In genomic region chr13:24640166-24640560, GRCm38 (mm10) we compare ENCODE assay signal across 8 mouse cellular contexts. TPM values are rescaled to one million over a fixed set of nuclear protein-coding genes. Genes with fewer than 3 reads are reported as not detected.
A peak's percentile ranks its signal among the peaks of the same experiment; 100 is the strongest.
DNase-seq lines count a peak whose midpoint lies in the region; ATAC-seq lines count a peak whose summit lies in the region.

No protein-coding gene starts in this region.

- WGBS in intestine, embryonic 15.5 days, result 41% methylated on average over 4 of the region's 4 CpGs
- WGBS in intestine, embryonic 16.5 days, result 36% methylated on average over 4 of the region's 4 CpGs
- WGBS in embryonic facial prominence, embryonic 14.5 days, result 53% methylated on average over 4 of the region's 4 CpGs
- WGBS in liver, embryonic 15.5 days (ENCODE audit: insufficient replicate concordance), result 25% methylated on average over 4 of the region's 4 CpGs

- H3K4me3 ChIP-seq in intestine, embryonic 15.5 days (replicated peaks), result no peak overlapping the region
- H3K4me3 ChIP-seq in intestine, embryonic 16.5 days (ENCODE audit: low read length), result no peak overlapping the region
- no peak overlapping the region; the same call in 1 of the 2 replicates for H3K4me3 ChIP-seq in embryonic facial prominence, embryonic 14.5 days (ENCODE audit: low read depth, low read length)
- no peak overlapping the region for H3K4me3 ChIP-seq in liver, embryonic 15.5 days (replicated peaks)

- H3K4me2 ChIP-seq in intestine, embryonic 15.5 days (replicated peaks), result peak overlapping the region; percentile 99; the same call in 1 of the 2 replicates
- no peak overlapping the region for H3K4me2 ChIP-seq in intestine, embryonic 16.5 days (ENCODE audit: low read depth, low read length)
- H3K4me2 ChIP-seq in embryonic facial prominence, embryonic 14.5 days (ENCODE audit: low read depth, low read length), result peak overlapping the region; percentile 99
- H3K4me2 ChIP-seq in liver, embryonic 15.5 days, result no peak overlapping the region

- H3K9ac ChIP-seq in intestine, embryonic 15.5 days, result no peak overlapping the region
- H3K9ac ChIP-seq in intestine, embryonic 16.5 days (ENCODE audit: low read depth, low read length), result no peak overlapping the region
- no peak overlapping the region for H3K9ac ChIP-seq in embryonic facial prominence, embryonic 14.5 days (ENCODE audit: low read depth, low read length)
- H3K9ac ChIP-seq in liver, embryonic 15.5 days, result no peak overlapping the region

- H3K4me1 ChIP-seq in intestine, embryonic 15.5 days (replicated peaks), result peaks cover 12% of the 10 kb centered on the region; the same call in 1 of the 2 replicates
- H3K4me1 ChIP-seq in intestine, embryonic 16.5 days (ENCODE audit: control insufficient read depth, insufficient read depth, low read length), result peaks cover 16% of the 10 kb centered on the region; the same call in 1 of the 2 replicates
- H3K4me1 ChIP-seq in embryonic facial prominence, embryonic 14.5 days (ENCODE audit: control insufficient read depth, insufficient read depth, low read length), result peaks cover 17% of the 10 kb centered on the region
- peaks cover 28% of the 10 kb centered on the region for H3K4me1 ChIP-seq in liver, embryonic 15.5 days (replicated peaks)

- no peaks in the 10 kb centered on the region for H3K9me3 ChIP-seq in intestine, embryonic 15.5 days
- H3K9me3 ChIP-seq in intestine, embryonic 16.5 days (ENCODE audit: control insufficient read depth, low read length), result no peaks in the 10 kb centered on the region
- no peaks in the 10 kb centered on the region for H3K9me3 ChIP-seq in embryonic facial prominence, embryonic 14.5 days (ENCODE audit: control insufficient read depth, low read length)
- H3K9me3 ChIP-seq in liver, embryonic 15.5 days (replicated peaks), result no peaks in the 10 kb centered on the region

- H3K36me3 ChIP-seq in intestine, embryonic 15.5 days, result no peaks in the 10 kb centered on the region
- no peaks in the 10 kb centered on the region for H3K36me3 ChIP-seq in intestine, embryonic 16.5 days (ENCODE audit: control insufficient read depth, insufficient read depth, low read length)
- no peaks in the 10 kb centered on the region for H3K36me3 ChIP-seq in embryonic facial prominence, embryonic 14.5 days (ENCODE audit: control insufficient read depth, insufficient read depth, low read length)
- H3K36me3 ChIP-seq in liver, embryonic 15.5 days (replicated peaks), result no peaks in the 10 kb centered on the region

- 0 out of 2 replicates have a peak, but pooled peaks have one; percentile 32 for ATAC-seq in intestine, embryonic 15.5 days
- ATAC-seq in intestine, embryonic 16.5 days, result no peak
- ATAC-seq in embryonic facial prominence, embryonic 14.5 days (ENCODE audit: low read depth), result no peak
- ATAC-seq in liver, embryonic 15.5 days (ENCODE audit: insufficient read depth), result no peak

- H3K27me3 ChIP-seq in intestine, embryonic 15.5 days (replicated peaks), result peaks cover 13% of the 10 kb centered on the region
- H3K27me3 ChIP-seq in intestine, embryonic 16.5 days (replicated peaks; ENCODE audit: control insufficient read depth, insufficient read depth, low read length), result peaks cover 9% of the 10 kb centered on the region
- peaks cover 10% of the 10 kb centered on the region for H3K27me3 ChIP-seq in embryonic facial prominence, embryonic 14.5 days (replicated peaks; ENCODE audit: control insufficient read depth, insufficient read depth, low read length)
- peaks cover 59% of the 10 kb centered on the region for H3K27me3 ChIP-seq in liver, embryonic 15.5 days

- DNase-seq in B cell, adult 2 months, result peak; percentile 58 to 65
- no peak for DNase-seq in embryonic facial prominence, embryonic 14.5 days (ENCODE audit: low spot score)
- no peak for DNase-seq in cerebellum, postnatal 4 days (ENCODE audit: low spot score in 2 of 2)
- DNase-seq in embryo, embryonic 10.5 days (ENCODE audit: low spot score), result no peak
- no peak for DNase-seq in layer of hippocampus, postnatal 14 days (ENCODE audit: low spot score in 2 of 2)

- no peak overlapping the region for H3K27ac ChIP-seq in intestine, embryonic 15.5 days
- H3K27ac ChIP-seq in intestine, embryonic 16.5 days (ENCODE audit: low read length), result no peak overlapping the region
- no peak overlapping the region for H3K27ac ChIP-seq in embryonic facial prominence, embryonic 14.5 days (replicated peaks; ENCODE audit: low read depth, low read length)
- peak overlapping the region; percentile 24; the same call in 1 of the 2 replicates for H3K27ac ChIP-seq in liver, embryonic 15.5 days (replicated peaks)

RNA-seq across cellular contexts. Expression of gene Ripor2, which starts 58.2 kb away (rescaled TPM):
- polyA plus RNA-seq in intestine, embryonic 15.5 days (2015; fragmentation: Nextera tagmentation; extraction: Ambion mirVana), result 1.7 and 1.9 TPM in 2 replicates
- polyA plus RNA-seq in intestine, embryonic 16.5 days (2015; fragmentation: Nextera tagmentation; extraction: Ambion mirVana), result 1.5 and 1.7 TPM in 2 replicates
- 6.5 and 7.0 TPM in 2 replicates for polyA plus RNA-seq in embryonic facial prominence, embryonic 14.5 days (2014; fragmentation: Nextera tagmentation; extraction: Ambion mirVana)
- 3.1 and 3.2 TPM in 2 replicates for polyA plus RNA-seq in liver, embryonic 15.5 days (2015; fragmentation: Nextera tagmentation; extraction: Ambion mirVana)
- 10 to 100 TPM; 66.1 to 68.3 TPM for total RNA-seq in layer of hippocampus, postnatal 14 days (2021)

Comparison
In these comparisons a context has a peak if more than half of its experiments do, and no peak if none do; other contexts are left out.
1. H3K4me2 ChIP-seq: peak in intestine, embryonic 15.5 days (single experiment) and embryonic facial prominence, embryonic 14.5 days (single experiment); none in intestine, embryonic 16.5 days (single experiment) and liver, embryonic 15.5 days (single experiment).
2. DNase-seq: peak in B cell, adult 2 months (2 of 2); none in embryonic facial prominence, embryonic 14.5 days (single experiment), cerebellum, postnatal 4 days (0 of 2), embryo, embryonic 10.5 days (single experiment) and layer of hippocampus, postnatal 14 days (0 of 2).